Mouse (Mus musculus): Measurements from ENCODE around the gene Ttyh2. TPM values are rescaled to one million over a fixed set of nuclear protein-coding genes. Genes with fewer than 3 reads are reported as not detected.

The Ttyh2 gene
- polyA plus RNA-seq, 1 experiment = 92.5 TPM

- DNase-seq = peak; percentile 41 to 56
- peak overlapping the region; percentile 12 for H3K4me3 ChIP-seq (replicated peaks; ENCODE audit: insufficient read depth, low read depth, low read length)
- 34% methylated on average over 35 of the region's 35 CpGs for WGBS
- no peak for TF ChIP-seq POLR2A (IDR thresholded peaks at IDR 0.05; ENCODE audit: borderline replicate concordance, insufficient read depth, low read length)
- TF ChIP-seq CTCF (IDR thresholded peaks at IDR 0.05; ENCODE audit: borderline replicate concordance, insufficient read depth, low read depth, low read length) = no peak
- H3K27ac ChIP-seq (ENCODE audit: insufficient read depth, low read length) = no peak overlapping the region
- no peaks in the 10 kb centered on the region for H3K27me3 ChIP-seq (ENCODE audit: control insufficient read depth, insufficient read depth, low read length)
- peaks cover 9% of the 10 kb centered on the region for H3K4me1 ChIP-seq (ENCODE audit: control insufficient read depth, insufficient read depth, low read length)
These were observed 38.3 kb upstream of the Ttyh2 start for GRCm38 (mm10) chr11:114636727-114637505.

- Histone ChIP-seq H3K27ac (ENCODE audit: insufficient read depth, low read length) (no peak overlapping the region), H3K27me3 (ENCODE audit: control insufficient read depth, insufficient read depth, low read length) (no peaks in the 10 kb centered on the region), H3K4me1 (ENCODE audit: control insufficient read depth, insufficient read depth, low read length) (peaks cover 9% of the 10 kb centered on the region), H3K4me3 (replicated peaks; ENCODE audit: insufficient read depth, low read depth, low read length) (no peak overlapping the region)
- no peak for DNase-seq
- TF ChIP-seq CTCF (IDR thresholded peaks at IDR 0.05; ENCODE audit: borderline replicate concordance, insufficient read depth, low read depth, low read length) = no peak
- no peak for TF ChIP-seq POLR2A (IDR thresholded peaks at IDR 0.05; ENCODE audit: borderline replicate concordance, insufficient read depth, low read length)
- 91% methylated on average over 10 of the region's 10 CpGs for WGBS
These were observed 36.5 kb upstream of the Ttyh2 start for GRCm38 (mm10) chr11:114638647-114639290.

GRCm38 (mm10) chr11:114639681-114640103 is 35.5 kb upstream of the Ttyh2 start:
- H3K27ac ChIP-seq (ENCODE audit: insufficient read depth, low read length) = no peak overlapping the region
- H3K4me1 ChIP-seq (ENCODE audit: control insufficient read depth, insufficient read depth, low read length) = peaks cover 9% of the 10 kb centered on the region
- no peak for TF ChIP-seq POLR2A (IDR thresholded peaks at IDR 0.05; ENCODE audit: borderline replicate concordance, insufficient read depth, low read length)
- no peak for TF ChIP-seq CTCF (IDR thresholded peaks at IDR 0.05; ENCODE audit: borderline replicate concordance, insufficient read depth, low read depth, low read length)
- H3K4me3 ChIP-seq (replicated peaks; ENCODE audit: insufficient read depth, low read depth, low read length) = no peak overlapping the region
- 66% methylated on average over 19 of the region's 19 CpGs for WGBS
- DNase-seq = no peak
- H3K27me3 ChIP-seq (ENCODE audit: control insufficient read depth, insufficient read depth, low read length) = no peaks in the 10 kb centered on the region

GRCm38 (mm10) chr11:114640658-114641057 is 34.6 kb upstream of the Ttyh2 start:
- peaks cover 9% of the 10 kb centered on the region for H3K4me1 ChIP-seq (ENCODE audit: control insufficient read depth, insufficient read depth, low read length)
- TF ChIP-seq POLR2A (IDR thresholded peaks at IDR 0.05; ENCODE audit: borderline replicate concordance, insufficient read depth, low read length) = no peak
- no peak for TF ChIP-seq CTCF (IDR thresholded peaks at IDR 0.05; ENCODE audit: borderline replicate concordance, insufficient read depth, low read depth, low read length)
- H3K4me3 ChIP-seq (replicated peaks; ENCODE audit: insufficient read depth, low read depth, low read length) = no peak overlapping the region
- H3K27me3 ChIP-seq (ENCODE audit: control insufficient read depth, insufficient read depth, low read length) = no peaks in the 10 kb centered on the region
- WGBS = 73% methylated on average over 6 of the region's 6 CpGs
- no peak overlapping the region for H3K27ac ChIP-seq (ENCODE audit: insufficient read depth, low read length)
- no peak for DNase-seq

- H3K4me1 ChIP-seq (ENCODE audit: control insufficient read depth, insufficient read depth, low read length) = peaks cover 6% of the 10 kb centered on the region
- H3K27ac ChIP-seq (ENCODE audit: insufficient read depth, low read length) = no peak overlapping the region
- DNase-seq = no peak
- H3K27me3 ChIP-seq (ENCODE audit: control insufficient read depth, insufficient read depth, low read length) = no peaks in the 10 kb centered on the region
- no peak overlapping the region for H3K4me3 ChIP-seq (replicated peaks; ENCODE audit: insufficient read depth, low read depth, low read length)
- 92% methylated on average over 8 of the region's 8 CpGs for WGBS
- TF ChIP-seq CTCF (IDR thresholded peaks at IDR 0.05; ENCODE audit: borderline replicate concordance, insufficient read depth, low read depth, low read length) (no peak), POLR2A (IDR thresholded peaks at IDR 0.05; ENCODE audit: borderline replicate concordance, insufficient read depth, low read length) (no peak)
These were observed 34.1 kb upstream of the Ttyh2 start for GRCm38 (mm10) chr11:114641136-114641535.

- Histone ChIP-seq H3K4me1 (ENCODE audit: control insufficient read depth, insufficient read depth, low read length) (peaks cover 2% of the 10 kb centered on the region; the same call in 1 of the 2 replicates), H3K4me3 (replicated peaks; ENCODE audit: insufficient read depth, low read depth, low read length) (no peak overlapping the region), H3K27me3 (ENCODE audit: control insufficient read depth, insufficient read depth, low read length) (no peaks in the 10 kb centered on the region), H3K27ac (ENCODE audit: insufficient read depth, low read length) (no peak overlapping the region)
- DNase-seq = no peak
- 65% methylated on average over 12 of the region's 12 CpGs for WGBS
- no peak for TF ChIP-seq POLR2A (IDR thresholded peaks at IDR 0.05; ENCODE audit: borderline replicate concordance, insufficient read depth, low read length)
- no peak for TF ChIP-seq CTCF (IDR thresholded peaks at IDR 0.05; ENCODE audit: borderline replicate concordance, insufficient read depth, low read depth, low read length)
These were observed 33.0 kb upstream of the Ttyh2 start for GRCm38 (mm10) chr11:114642184-114642583.

GRCm38 (mm10) chr11:114642926-114643325 is 32.3 kb upstream of the Ttyh2 start:
- H3K4me1 ChIP-seq (ENCODE audit: control insufficient read depth, insufficient read depth, low read length) = no peaks in the 10 kb centered on the region
- H3K27ac ChIP-seq (ENCODE audit: insufficient read depth, low read length) = no peak overlapping the region
- H3K27me3 ChIP-seq (ENCODE audit: control insufficient read depth, insufficient read depth, low read length) = no peaks in the 10 kb centered on the region
- no peak overlapping the region for H3K4me3 ChIP-seq (replicated peaks; ENCODE audit: insufficient read depth, low read depth, low read length)
- no peak for TF ChIP-seq POLR2A (IDR thresholded peaks at IDR 0.05; ENCODE audit: borderline replicate concordance, insufficient read depth, low read length)
- TF ChIP-seq CTCF (IDR thresholded peaks at IDR 0.05; ENCODE audit: borderline replicate concordance, insufficient read depth, low read depth, low read length) = no peak
- no peak for DNase-seq
- WGBS = 75% methylated on average over 11 of the region's 11 CpGs

GRCm38 (mm10) chr11:114644122-114644521 is 31.1 kb upstream of the Ttyh2 start:
- TF ChIP-seq POLR2A (IDR thresholded peaks at IDR 0.05; ENCODE audit: borderline replicate concordance, insufficient read depth, low read length) = no peak
- TF ChIP-seq CTCF (IDR thresholded peaks at IDR 0.05; ENCODE audit: borderline replicate concordance, insufficient read depth, low read depth, low read length) = no peak
- WGBS = 68% methylated on average over 2 of the region's 2 CpGs
- no peak for DNase-seq
- Histone ChIP-seq H3K4me1 (ENCODE audit: control insufficient read depth, insufficient read depth, low read length) (no peaks in the 10 kb centered on the region), H3K27me3 (ENCODE audit: control insufficient read depth, insufficient read depth, low read length) (no peaks in the 10 kb centered on the region), H3K4me3 (replicated peaks; ENCODE audit: insufficient read depth, low read depth, low read length) (no peak overlapping the region), H3K27ac (ENCODE audit: insufficient read depth, low read length) (no peak overlapping the region)

Measured in cerebellum, adult 2 months (tissue).